Mouse (Mus musculus): ENCODE measurements around the gene Prim1. TPM values are rescaled to one million over a fixed set of nuclear protein-coding genes. Genes with fewer than 3 reads are reported as not detected.

Prim1 gene
- polyA plus RNA-seq (2011; ENCODE audit: insufficient read length, low read depth, missing spikeins): 21.8 and 30.9 TPM in 2 replicates

GRCm38 (mm10) chr10:128015068-128015934 lies at the start of gene Prim1:
Prim1 (plus strand) TSS chr10:128015168.
- Histone ChIP-seq H3K4me1 (ENCODE audit: control insufficient read depth, insufficient read depth, low read length) (no peaks in the 10 kb centered on the region), H3K27ac (ENCODE audit: insufficient read depth, low read length) (no peak within 1 kb of the TSS), H3K4me3 (ENCODE audit: insufficient read depth, low read length) (peak within 1 kb of the TSS; percentile 82)
- peak; percentile 48; the same call in 1 of the 2 replicates for TF ChIP-seq POLR2A (IDR thresholded peaks at IDR 0.05; ENCODE audit: low read depth, low read length)
- TF ChIP-seq CTCF (IDR thresholded peaks at IDR 0.05; ENCODE audit: borderline replicate concordance, insufficient read depth, low read length): no peak

- TF ChIP-seq CTCF (IDR thresholded peaks at IDR 0.05; ENCODE audit: borderline replicate concordance, insufficient read depth, low read length) (no peak), POLR2A (IDR thresholded peaks at IDR 0.05; ENCODE audit: low read depth, low read length) (no peak)
- no peak overlapping the region for H3K27ac ChIP-seq (ENCODE audit: insufficient read depth, low read length)
- no peaks in the 10 kb centered on the region for H3K4me1 ChIP-seq (ENCODE audit: control insufficient read depth, insufficient read depth, low read length)
- H3K4me3 ChIP-seq (ENCODE audit: insufficient read depth, low read length): no peak overlapping the region
Measured at GRCm38 (mm10) chr10:127966506-127966905, 48.5 kb upstream of the Prim1 start.

GRCm38 (mm10) chr10:127969820-127970219 lies 45.1 kb upstream of the Prim1 start:
- Histone ChIP-seq H3K27ac (ENCODE audit: insufficient read depth, low read length) (no peak overlapping the region), H3K4me3 (ENCODE audit: insufficient read depth, low read length) (no peak overlapping the region)
- TF ChIP-seq CTCF (IDR thresholded peaks at IDR 0.05; ENCODE audit: borderline replicate concordance, insufficient read depth, low read length) (no peak), POLR2A (IDR thresholded peaks at IDR 0.05; ENCODE audit: low read depth, low read length) (no peak)

GRCm38 (mm10) chr10:127970359-127970831 lies 44.6 kb upstream of the Prim1 start:
- Histone ChIP-seq H3K4me3 (ENCODE audit: insufficient read depth, low read length) (no peak overlapping the region), H3K4me1 (ENCODE audit: control insufficient read depth, insufficient read depth, low read length) (no peaks in the 10 kb centered on the region), H3K27ac (ENCODE audit: insufficient read depth, low read length) (no peak overlapping the region)
- TF ChIP-seq CTCF (IDR thresholded peaks at IDR 0.05; ENCODE audit: borderline replicate concordance, insufficient read depth, low read length) (no peak), POLR2A (IDR thresholded peaks at IDR 0.05; ENCODE audit: low read depth, low read length) (no peak)

More at GRCm38 (mm10) chr10:127969820-127970219, 45.1 kb upstream of the Prim1 start:
- no peaks in the 10 kb centered on the region for H3K4me1 ChIP-seq (ENCODE audit: control insufficient read depth, insufficient read depth, low read length)

GRCm38 (mm10) chr10:127971135-127971534 lies 43.8 kb upstream of the Prim1 start:
- no peak overlapping the region for H3K27ac ChIP-seq (ENCODE audit: insufficient read depth, low read length)
- no peak overlapping the region for H3K4me3 ChIP-seq (ENCODE audit: insufficient read depth, low read length)
- H3K4me1 ChIP-seq (ENCODE audit: control insufficient read depth, insufficient read depth, low read length): no peaks in the 10 kb centered on the region
- no peak for TF ChIP-seq CTCF (IDR thresholded peaks at IDR 0.05; ENCODE audit: borderline replicate concordance, insufficient read depth, low read length)
- no peak for TF ChIP-seq POLR2A (IDR thresholded peaks at IDR 0.05; ENCODE audit: low read depth, low read length)

- no peak overlapping the region for H3K27ac ChIP-seq (ENCODE audit: insufficient read depth, low read length)
- no peak for TF ChIP-seq POLR2A (IDR thresholded peaks at IDR 0.05; ENCODE audit: low read depth, low read length)
- no peak for TF ChIP-seq CTCF (IDR thresholded peaks at IDR 0.05; ENCODE audit: borderline replicate concordance, insufficient read depth, low read length)
- no peaks in the 10 kb centered on the region for H3K4me1 ChIP-seq (ENCODE audit: control insufficient read depth, insufficient read depth, low read length)
Measured at GRCm38 (mm10) chr10:127974062-127974461, 40.9 kb upstream of the Prim1 start.

GRCm38 (mm10) chr10:127975503-127975902 lies 39.5 kb upstream of the Prim1 start:
- Histone ChIP-seq H3K27ac (ENCODE audit: insufficient read depth, low read length) (no peak overlapping the region), H3K4me3 (ENCODE audit: insufficient read depth, low read length) (no peak overlapping the region), H3K4me1 (ENCODE audit: control insufficient read depth, insufficient read depth, low read length) (no peaks in the 10 kb centered on the region)
- no peak for TF ChIP-seq CTCF (IDR thresholded peaks at IDR 0.05; ENCODE audit: borderline replicate concordance, insufficient read depth, low read length)
- no peak for TF ChIP-seq POLR2A (IDR thresholded peaks at IDR 0.05; ENCODE audit: low read depth, low read length)

More at GRCm38 (mm10) chr10:127974062-127974461, 40.9 kb upstream of the Prim1 start:
- no peak overlapping the region for H3K4me3 ChIP-seq (ENCODE audit: insufficient read depth, low read length)

GRCm38 (mm10) chr10:127984650-127985049 lies 30.3 kb upstream of the Prim1 start:
- TF ChIP-seq POLR2A (IDR thresholded peaks at IDR 0.05; ENCODE audit: low read depth, low read length) (no peak), CTCF (IDR thresholded peaks at IDR 0.05; ENCODE audit: borderline replicate concordance, insufficient read depth, low read length) (no peak)
- H3K4me3 ChIP-seq (ENCODE audit: insufficient read depth, low read length): no peak overlapping the region
- H3K4me1 ChIP-seq (ENCODE audit: control insufficient read depth, insufficient read depth, low read length): no peaks in the 10 kb centered on the region
- H3K27ac ChIP-seq (ENCODE audit: insufficient read depth, low read length): no peak overlapping the region

- Histone ChIP-seq H3K4me3 (ENCODE audit: insufficient read depth, low read length) (no peak overlapping the region), H3K27ac (ENCODE audit: insufficient read depth, low read length) (no peak overlapping the region), H3K4me1 (ENCODE audit: control insufficient read depth, insufficient read depth, low read length) (no peaks in the 10 kb centered on the region)
- TF ChIP-seq CTCF (IDR thresholded peaks at IDR 0.05; ENCODE audit: borderline replicate concordance, insufficient read depth, low read length) (no peak), POLR2A (IDR thresholded peaks at IDR 0.05; ENCODE audit: low read depth, low read length) (no peak)
Measured at GRCm38 (mm10) chr10:127985601-127986000, 29.4 kb upstream of the Prim1 start.

- Histone ChIP-seq H3K27ac (ENCODE audit: insufficient read depth, low read length) (no peak overlapping the region), H3K4me1 (ENCODE audit: control insufficient read depth, insufficient read depth, low read length) (no peaks in the 10 kb centered on the region), H3K4me3 (ENCODE audit: insufficient read depth, low read length) (no peak overlapping the region)
- TF ChIP-seq CTCF (IDR thresholded peaks at IDR 0.05; ENCODE audit: borderline replicate concordance, insufficient read depth, low read length) (no peak), POLR2A (IDR thresholded peaks at IDR 0.05; ENCODE audit: low read depth, low read length) (no peak)
Measured at GRCm38 (mm10) chr10:127996690-127997089, 18.3 kb upstream of the Prim1 start.

Measured in embryonic fibroblast, embryonic 13.5 days (primary cell).